Mouse (Mus musculus) lung, postnatal 14 days (tissue): ENCODE data around the gene Pias1.

ENCODE experiments used
- DNase-seq: peaks from one replicate; pipeline ENCODE4 v3.0.0; 2021

Pias1 gene

GRCm38 (mm10) chr9:62987824-62988223, at the start of gene Pias1:
TSS of gene Pias1 (minus strand) at chr9:62987924.
- no peak for DNase-seq

GRCm38 (mm10) chr9:63035431-63035830, 47.7 kb upstream of the Pias1 start:
- no peak for DNase-seq

- peak; percentile 86 for DNase-seq
These were observed 43.5 kb upstream of the Pias1 start for GRCm38 (mm10) chr9:63031011-63031782.

- no peak for DNase-seq
These were observed 34.8 kb upstream of the Pias1 start for GRCm38 (mm10) chr9:63022486-63022885.

GRCm38 (mm10) chr9:63007371-63007770, 19.6 kb upstream of the Pias1 start:
- DNase-seq = no peak

GRCm38 (mm10) chr9:63006081-63006820, 18.5 kb upstream of the Pias1 start:
- DNase-seq = no peak

- no peak for DNase-seq
These were observed 10.8 kb upstream of the Pias1 start for GRCm38 (mm10) chr9:62998561-62998960.

GRCm38 (mm10) chr9:62997626-62998025, 9.9 kb upstream of the Pias1 start:
- no peak for DNase-seq

- peak; percentile 28 for DNase-seq
These were observed 7.5 kb upstream of the Pias1 start for GRCm38 (mm10) chr9:62995186-62995585.

- no peak for DNase-seq
These were observed 2.4 kb upstream of the Pias1 start for GRCm38 (mm10) chr9:62990134-62990533.

GRCm38 (mm10) chr9:62980777-62981202, 6.9 kb downstream of the Pias1 start:
- peak; percentile 99 for DNase-seq

GRCm38 (mm10) chr9:62980162-62980776, 7.5 kb downstream of the Pias1 start:
- DNase-seq = peak; percentile 47

GRCm38 (mm10) chr9:62979461-62980161, 8.1 kb downstream of the Pias1 start:
- DNase-seq = no peak

GRCm38 (mm10) chr9:62977152-62977551, 10.6 kb downstream of the Pias1 start:
- no peak for DNase-seq

- DNase-seq = no peak
These were observed 11.9 kb downstream of the Pias1 start for GRCm38 (mm10) chr9:62975830-62976229.

- peak; percentile 28 for DNase-seq
These were observed 13.3 kb downstream of the Pias1 start for GRCm38 (mm10) chr9:62974439-62974838.

GRCm38 (mm10) chr9:62972073-62972745, 15.5 kb downstream of the Pias1 start:
- peak; percentile 11 for DNase-seq

- no peak for DNase-seq
These were observed 17.4 kb downstream of the Pias1 start for GRCm38 (mm10) chr9:62970345-62970744.

- peak; percentile 34 for DNase-seq
These were observed 21.7 kb downstream of the Pias1 start for GRCm38 (mm10) chr9:62966018-62966417.

- DNase-seq = no peak
These were observed 35.0 kb downstream of the Pias1 start for GRCm38 (mm10) chr9:62952713-62953112.

- DNase-seq = no peak
These were observed 42.4 kb downstream of the Pias1 start for GRCm38 (mm10) chr9:62945346-62945745.

GRCm38 (mm10) chr9:62944063-62944462, 43.7 kb downstream of the Pias1 start:
- DNase-seq = no peak
